Mouse (Mus musculus) MN1 (cell line): ENCODE measurements around the gene Zfp3.

Experiments
- DNase-seq: peaks from one replicate; pipeline ENCODE4 v3.0.0-alpha.2; 2016; ENCODE audit warnings: low spot score

The Zfp3 gene

DNA sequence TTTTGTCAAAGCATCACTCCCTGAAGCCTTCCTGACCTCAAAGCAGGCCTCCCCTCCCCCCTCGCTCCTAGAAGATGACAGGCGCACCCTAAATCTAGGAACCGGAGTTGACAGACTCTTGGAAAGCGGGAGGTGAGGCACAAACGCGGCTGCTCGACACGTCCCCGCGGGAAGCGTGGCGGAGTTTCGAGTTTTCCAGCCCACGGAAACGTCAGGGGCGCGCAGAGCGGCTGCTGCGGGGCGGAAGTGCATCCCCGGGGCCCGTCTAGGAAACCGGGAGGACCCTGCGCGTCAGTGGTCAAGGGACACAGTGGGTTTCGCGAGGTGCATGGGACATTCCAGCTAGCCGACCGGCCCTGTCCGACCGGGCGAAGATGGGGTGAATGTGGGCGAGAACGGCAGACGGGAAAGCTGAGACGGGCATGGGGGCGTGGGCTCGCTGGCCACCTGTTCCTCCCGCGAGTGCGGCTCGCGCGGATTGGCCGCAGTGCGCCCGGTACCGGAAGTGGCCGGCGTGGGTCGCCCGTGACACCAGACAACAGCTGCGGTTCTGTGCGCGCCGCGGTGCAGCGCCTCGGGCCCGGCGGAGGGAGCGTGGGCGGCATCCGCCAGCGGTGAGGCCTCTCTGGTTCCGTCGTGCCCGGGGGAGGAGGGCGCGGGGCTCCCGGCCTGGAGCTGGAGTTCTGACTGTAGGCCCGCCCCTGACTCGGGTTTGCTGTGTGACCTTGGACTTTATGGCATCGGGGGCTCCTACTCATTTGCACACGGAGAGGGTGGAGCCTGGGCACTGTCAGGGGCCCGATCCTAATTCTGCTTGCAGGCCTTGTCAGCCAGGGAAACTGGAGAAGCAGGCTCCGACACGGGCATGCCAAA is at the start of gene Zfp3:
TSS of gene Zfp3 (plus strand) at position 274 of the 873 bp plus-strand sequence.
- peak; percentile 74 for DNase-seq

DNA sequence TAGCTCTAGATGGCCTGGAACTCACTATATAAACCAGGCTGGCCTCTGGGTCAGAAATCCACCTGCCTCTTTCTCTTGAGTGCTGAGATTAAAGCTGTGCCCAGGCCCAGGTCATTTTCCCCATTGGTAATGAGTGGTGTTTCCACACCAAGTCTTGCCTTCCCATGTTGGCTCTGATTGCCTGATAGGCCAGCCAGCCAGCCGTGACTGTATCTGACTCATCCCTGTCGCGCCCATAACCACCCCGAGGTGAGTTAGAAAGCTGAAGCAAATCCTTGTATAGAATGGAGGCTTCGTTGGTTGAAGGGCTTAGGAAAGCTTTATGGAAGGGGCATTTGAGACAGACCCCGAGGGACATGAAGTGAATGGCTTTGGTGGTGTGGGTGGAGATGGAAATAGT is 48.2 kb upstream of the Zfp3 start:
- peak; percentile 29 for DNase-seq

DNA sequence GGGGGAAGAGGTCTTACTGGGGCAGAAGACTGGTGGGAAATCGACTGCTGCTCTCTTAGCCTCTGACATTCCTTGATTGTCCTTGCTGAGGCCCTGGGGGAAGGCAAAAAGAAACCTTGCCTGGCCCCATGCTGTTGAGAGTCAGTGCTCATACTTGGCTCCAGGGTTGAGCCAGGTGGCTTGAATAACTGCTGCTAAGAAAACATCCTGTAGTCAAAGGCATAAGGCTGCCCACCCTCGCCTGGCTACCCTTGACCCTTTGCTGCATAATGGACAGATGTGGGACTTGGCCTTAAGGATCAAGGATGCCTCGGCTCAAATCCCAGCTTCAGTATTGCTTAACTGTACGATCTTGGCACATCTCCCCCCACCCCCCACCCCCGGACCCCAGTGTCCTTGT is 45.5 kb upstream of the Zfp3 start:
- no peak for DNase-seq

DNA sequence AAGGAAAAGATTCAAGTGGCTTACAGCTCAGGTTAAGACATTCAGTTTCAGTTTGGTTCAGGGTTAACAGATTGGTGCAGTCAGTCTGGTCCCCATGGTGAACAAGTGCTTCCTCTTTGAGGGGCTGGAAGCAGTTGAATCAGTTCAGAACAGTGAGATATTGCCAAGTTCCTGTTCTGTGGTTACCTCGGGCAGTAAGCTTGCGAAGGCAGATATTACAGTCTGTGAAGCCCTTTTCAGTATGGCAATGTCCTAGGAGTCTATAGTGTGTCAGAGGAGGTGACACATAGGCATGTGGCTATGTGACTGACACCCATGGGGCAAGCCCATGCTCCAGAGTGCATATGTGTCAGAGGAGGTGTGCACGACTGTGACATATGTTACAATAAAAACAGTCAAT is 43.4 kb upstream of the Zfp3 start:
- DNase-seq, result no peak

DNA sequence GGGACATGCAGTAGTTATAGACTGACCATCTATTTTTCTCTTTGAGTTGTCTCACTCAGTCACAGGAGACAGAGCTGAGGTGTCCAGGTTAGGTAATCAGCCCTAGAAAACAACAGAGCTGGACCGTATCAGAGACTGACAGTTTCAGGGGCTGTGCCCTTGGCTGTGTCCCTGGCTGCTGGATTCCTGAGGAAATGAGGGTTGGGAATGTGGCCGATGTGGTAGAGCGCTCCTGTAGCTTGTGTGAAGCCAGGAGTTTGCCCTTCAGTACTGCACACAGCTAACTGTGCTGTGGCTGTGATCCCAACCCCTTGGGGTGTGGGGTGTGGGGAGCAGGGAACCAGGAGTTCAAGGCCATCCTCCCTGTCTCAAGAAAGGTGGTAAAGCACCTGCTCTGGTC is 42.9 kb upstream of the Zfp3 start:
- no peak for DNase-seq

DNA sequence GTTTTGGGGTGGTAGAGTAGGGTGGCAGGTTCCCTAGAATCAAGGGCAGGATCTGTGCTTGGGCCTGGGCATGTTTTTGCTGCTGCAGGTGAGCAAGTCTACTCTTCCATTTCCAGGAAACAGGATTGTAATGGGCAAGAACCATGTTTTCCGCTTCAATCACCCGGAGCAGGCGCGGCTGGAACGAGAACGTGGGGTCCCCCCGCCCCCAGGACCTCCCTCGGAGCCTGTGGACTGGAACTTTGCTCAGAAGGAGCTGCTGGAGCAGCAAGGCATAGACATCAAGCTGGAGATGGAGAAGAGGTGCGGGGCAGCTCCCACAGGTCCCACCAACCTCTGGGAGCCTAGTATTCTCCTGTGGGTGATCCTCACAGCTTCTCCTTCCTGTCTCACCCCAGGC is 39.3 kb upstream of the Zfp3 start:
- DNase-seq, result no peak

- no peak for DNase-seq
Measured at GRCm38 (mm10) chr11:70726585-70726984, 37.4 kb upstream of the Zfp3 start.

GRCm38 (mm10) chr11:70727385-70727784 is 36.6 kb upstream of the Zfp3 start:
- no peak for DNase-seq

GRCm38 (mm10) chr11:70730427-70731038 is 33.5 kb upstream of the Zfp3 start:
- DNase-seq, result no peak

DNA sequence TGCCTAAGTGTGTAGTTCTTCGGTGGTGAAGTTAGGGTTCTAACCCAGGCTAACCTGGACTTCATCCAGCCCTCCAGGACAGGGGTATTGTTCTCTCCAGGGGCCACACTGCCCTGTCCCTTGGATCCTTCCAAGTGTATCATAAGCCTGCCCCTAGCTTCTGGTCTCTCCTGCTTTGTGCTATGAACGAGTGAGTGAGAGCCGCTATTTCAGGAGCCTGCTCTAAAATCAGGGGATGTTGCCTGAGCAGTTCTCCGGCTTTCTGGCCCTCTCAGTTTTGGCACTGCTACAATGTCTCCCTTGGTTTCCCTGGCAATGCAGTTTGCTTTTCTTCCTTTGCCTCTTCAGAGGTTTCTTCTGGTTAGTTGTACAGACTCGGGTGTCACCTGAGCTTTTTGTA is 32.8 kb upstream of the Zfp3 start:
- DNase-seq, result no peak

DNA sequence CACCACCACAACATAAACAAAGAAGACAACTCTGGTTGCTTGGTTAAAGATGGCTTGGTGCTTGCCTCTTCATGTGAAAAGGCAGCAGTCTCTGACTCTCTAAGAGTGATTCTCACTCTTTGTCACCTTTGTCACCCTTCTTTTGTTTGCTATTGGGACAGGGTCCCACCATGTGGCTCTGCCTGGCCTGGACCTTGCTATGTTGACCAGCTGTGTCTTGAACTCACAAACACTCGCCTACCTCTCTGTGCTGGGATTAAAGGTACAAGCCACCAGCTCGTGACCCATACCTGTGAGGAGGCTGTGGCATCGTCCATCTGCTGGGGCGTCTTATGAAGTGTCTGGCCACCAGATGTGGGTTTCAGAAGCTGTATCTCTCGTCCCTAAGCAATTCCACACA is 30.8 kb upstream of the Zfp3 start:
- no peak for DNase-seq

DNA sequence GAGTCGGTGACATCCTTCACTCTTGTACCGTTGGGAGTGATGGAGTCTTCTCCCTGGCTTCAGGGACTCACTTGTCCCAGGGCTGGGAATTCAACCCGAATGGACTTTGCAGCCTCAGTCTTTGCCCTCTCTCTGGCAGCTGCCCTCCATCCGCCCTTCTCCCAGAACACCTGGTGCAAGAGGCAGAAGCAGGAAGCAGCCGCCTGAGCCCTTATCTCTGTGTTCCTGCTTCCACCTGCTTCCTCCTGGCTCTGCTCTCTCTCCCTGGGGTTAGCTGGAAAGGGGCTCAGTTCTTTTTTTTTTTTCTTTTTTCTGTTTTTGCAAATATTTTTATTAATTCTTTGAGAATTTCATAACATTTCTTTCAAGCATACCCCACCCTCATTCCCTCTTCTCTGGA is 26.3 kb upstream of the Zfp3 start:
- no peak for DNase-seq

DNA sequence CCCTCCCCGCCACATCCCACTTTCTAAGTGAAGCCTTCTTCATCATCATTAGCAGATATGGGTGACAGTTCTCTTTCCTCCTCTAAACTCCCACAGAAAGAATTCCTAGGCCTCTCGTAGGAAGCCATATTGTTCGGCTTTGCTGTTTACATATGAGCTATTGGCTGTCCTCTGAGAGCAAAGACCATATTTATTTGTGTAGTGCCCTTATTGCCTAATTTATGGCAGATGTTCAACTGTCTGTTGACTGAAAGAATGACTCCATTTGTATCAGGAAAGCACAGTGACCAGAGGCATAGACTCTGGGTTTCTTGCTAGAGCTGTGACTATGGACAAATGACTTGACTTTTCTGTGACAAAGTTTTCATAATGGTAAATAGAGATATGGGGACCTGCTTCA is 22.4 kb upstream of the Zfp3 start:
- no peak for DNase-seq

DNA sequence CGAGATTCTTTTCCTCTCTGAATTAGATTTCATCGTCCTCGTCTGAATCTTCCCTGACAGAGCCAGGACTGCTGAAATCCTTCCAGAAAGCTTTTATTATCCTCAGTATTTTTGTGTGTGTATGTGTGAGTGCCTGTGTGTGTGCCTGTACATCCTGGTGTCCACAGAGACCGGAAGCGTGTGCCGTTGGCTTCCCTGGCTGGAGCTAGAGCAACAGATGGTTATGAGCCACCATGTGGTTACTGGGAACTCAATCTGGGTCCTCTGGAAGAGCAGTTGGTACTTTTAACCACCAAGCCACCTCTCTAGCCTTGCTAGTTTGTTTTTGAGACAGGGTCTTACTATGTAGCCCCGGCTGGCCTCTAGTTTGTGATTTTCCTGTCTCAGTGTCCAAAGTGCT is 21.9 kb upstream of the Zfp3 start:
- DNase-seq, result no peak

DNA sequence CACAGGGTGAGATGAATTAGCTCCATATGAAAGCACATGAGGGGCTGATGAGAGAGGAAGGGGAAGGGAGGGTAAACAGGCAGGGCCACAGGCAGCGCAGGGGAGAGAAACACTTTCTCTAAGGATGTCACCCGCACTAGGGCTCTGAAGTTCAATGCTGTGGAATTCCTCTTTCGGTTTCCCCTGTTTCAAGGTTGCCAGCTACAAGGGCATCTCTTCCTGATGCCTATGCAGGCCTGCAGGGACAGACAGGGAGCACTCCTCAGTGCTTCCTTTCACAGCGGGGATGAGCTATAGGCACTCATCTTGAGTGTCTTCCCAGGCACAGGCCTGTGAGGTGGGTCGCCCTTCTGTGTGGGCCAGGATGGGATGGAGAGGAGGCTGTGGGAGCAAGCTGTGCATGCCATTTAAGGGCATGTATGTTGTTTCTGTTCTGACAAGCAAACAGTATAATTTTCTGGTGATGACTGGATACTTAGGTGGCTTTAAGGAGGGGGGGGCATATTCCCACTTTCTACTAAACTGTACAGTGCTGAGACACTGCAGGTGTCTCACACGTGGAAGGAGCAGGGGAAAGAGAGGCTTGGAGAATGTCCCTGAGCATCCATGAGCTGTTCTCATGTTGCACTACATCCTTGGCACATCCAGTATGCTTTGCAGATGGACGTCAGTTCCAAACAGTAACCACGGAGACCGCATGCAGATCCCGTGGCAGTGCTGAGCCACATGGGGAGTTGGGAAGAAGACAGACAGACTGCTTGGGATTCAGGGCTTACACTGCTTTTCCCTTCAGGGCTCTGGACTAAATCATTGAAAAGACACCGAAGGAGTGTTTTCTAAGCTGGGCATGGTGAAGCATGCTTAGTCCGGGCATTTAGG is 21.2 kb upstream of the Zfp3 start:
- no peak for DNase-seq

- DNase-seq, result no peak
Measured at GRCm38 (mm10) chr11:70745636-70746035, 18.4 kb upstream of the Zfp3 start.

DNA sequence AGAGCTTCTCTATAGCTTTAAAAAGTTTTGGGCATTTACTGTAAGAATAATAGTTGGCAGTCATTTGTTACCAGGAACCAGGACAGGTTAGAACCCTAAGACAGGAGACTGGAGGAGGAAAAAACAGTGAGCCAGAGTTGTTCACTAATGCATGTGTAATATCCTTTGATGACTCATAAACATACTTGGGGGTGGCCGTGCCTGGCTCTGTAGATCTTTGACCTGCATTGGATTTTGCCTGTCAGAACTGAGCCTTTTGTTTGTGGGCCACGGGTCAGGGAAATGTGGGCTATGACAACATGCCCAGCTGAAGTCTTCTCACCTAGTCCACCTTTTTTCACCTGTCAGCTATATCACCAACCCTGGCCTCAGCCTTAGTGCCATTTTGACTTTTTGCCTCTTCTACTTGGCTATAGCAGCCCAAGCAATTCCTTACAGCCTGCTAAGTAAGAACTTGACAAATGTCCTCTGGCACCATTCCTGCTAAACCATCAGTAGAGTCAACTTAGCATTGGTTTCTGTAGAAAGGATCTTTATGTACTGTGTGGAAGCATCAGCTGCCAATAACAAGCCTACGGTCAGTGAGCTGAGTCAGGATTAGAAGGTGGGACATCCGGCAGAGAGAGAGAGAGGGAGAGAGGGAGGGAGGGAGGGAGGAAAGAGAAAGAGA is 16.0 kb upstream of the Zfp3 start:
- DNase-seq, result no peak

DNA sequence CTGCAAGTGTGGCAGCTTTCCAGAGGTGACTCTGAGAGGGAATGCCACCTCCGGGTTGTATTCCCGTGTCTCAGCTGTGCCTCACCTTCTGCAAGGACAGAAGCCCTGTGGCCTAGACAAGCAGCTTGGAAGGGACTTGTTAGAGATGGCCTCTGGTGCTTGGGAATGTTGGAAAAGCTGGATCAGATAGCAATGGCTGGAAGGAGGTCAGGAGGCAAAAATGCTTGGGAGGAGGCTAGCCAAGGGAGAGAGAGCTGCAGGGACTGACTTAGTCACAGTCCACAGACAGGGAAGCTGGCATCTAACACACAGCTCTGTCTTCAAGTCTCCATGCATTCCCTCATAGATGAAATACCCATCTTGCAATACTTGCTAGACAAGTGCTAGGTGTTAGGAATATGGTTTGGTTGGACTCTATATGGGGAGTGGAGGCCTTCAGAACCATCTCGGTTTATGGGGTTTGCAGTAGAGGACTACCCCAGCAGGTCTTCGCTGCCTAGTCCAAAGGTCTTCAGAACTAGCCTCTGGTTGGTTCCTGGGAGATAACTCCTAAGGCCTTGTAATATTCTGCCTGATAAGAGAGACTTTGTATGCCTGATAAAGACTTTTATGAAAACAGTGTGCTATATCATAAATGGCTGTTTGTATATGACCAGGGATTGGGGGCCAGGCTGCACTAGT is 11.5 kb upstream of the Zfp3 start:
- no peak for DNase-seq

DNA sequence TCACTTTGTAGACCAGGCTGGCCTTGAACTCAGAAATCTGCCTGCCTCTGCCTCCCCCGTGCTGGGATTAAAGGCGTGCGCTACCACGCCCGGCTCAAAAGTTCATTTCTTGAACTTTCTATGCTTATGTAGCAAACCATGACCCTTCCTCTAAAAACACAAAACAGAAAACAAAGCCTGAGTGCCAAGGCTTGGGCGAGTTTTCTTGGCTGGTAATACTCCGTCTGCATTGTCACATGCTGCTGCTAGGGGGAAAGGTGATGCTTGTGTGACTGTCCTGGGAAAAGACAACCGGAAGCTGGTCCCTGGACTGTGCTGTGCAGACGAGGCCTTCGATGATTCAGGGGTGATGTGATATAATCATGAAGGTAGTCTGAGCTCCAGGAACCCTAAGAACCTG is 10.9 kb upstream of the Zfp3 start:
- DNase-seq, result no peak

DNA sequence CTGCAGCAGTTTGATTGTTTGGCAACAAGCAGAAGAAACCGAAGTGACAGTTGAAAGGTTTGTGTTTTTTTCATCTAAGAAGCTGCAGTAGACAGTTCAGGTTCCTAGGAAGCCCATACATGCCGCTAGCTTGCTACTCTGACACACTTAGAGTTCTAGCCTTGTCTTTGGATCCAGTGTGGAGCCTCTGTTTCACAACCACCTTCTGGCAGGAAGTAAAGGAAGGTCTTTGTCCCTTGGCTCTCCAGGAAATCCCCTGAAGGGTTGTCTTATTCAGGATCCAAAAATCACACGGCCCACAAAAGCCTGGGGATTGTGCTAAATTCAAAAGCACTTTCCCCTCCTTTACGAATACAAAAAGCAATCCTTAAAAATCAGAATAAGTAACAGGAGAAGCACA is 9.5 kb upstream of the Zfp3 start:
- no peak for DNase-seq

- DNase-seq, result no peak
Measured at GRCm38 (mm10) chr11:70754958-70755357, 9.1 kb upstream of the Zfp3 start.

- peak; percentile 82 for DNase-seq
Measured at GRCm38 (mm10) chr11:70755645-70756044, 8.4 kb upstream of the Zfp3 start.
